Mouse (Mus musculus) ZHBTc4 (cell line): Measurements from ENCODE around the gene Camkk2.

Experiments used
- DNase-seq: peaks from one replicate; pipeline ENCODE4 v3.0.0-alpha.2; 2011; ENCODE audit warnings: low read depth, low spot score

Camkk2 gene

GRCm38 (mm10) chr5:122736761-122737160 lies 42.4 kb downstream of the Camkk2 start:
- no peak for DNase-seq

DNA sequence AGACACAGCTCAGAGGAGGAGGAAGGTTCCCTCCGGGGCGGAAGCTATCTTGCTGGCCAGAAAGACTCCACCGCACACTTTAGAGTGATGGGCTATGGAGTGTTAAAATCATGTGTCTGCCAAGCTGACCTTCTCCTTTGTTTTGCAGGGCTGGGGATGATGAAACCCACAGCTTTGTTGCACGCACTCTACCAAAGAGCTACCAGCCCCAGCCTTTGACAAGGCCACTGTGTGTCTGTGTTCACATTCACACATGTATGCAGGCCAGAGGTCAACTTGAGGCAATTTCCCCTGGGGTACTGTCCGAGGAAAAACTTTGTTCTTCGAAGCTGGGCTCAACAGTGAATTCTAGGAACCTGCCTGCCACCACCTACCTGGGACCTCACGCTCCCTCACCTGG lies 43.4 kb downstream of the Camkk2 start:
- DNase-seq: no peak

GRCm38 (mm10) chr5:122733881-122734280 lies 45.3 kb downstream of the Camkk2 start:
- DNase-seq: no peak

- no peak for DNase-seq
Measured at GRCm38 (mm10) chr5:122731991-122732673, 47.1 kb downstream of the Camkk2 start.

- peak; percentile 83 for DNase-seq
Measured at GRCm38 (mm10) chr5:122731321-122731720, 47.9 kb downstream of the Camkk2 start.

DNA sequence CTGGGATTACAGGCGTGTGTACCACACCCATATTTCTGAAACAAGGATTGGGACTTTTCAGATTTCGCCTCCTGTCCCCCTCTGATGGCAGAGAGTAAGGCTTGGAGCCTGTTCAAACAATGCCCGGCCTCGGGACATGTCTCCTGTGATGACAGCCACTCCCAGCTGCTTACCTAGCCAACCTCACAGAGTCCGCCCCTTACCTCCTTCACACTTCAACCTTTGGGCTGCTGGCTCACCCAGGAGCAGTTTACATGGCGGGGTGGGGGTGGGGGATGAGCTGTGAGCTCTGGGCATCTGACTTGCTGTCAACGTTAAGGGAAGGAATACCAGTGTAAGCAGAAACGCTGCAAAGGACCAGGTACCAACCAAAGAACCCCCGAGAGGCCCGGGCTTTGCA lies 48.4 kb downstream of the Camkk2 start:
- no peak for DNase-seq

DNA sequence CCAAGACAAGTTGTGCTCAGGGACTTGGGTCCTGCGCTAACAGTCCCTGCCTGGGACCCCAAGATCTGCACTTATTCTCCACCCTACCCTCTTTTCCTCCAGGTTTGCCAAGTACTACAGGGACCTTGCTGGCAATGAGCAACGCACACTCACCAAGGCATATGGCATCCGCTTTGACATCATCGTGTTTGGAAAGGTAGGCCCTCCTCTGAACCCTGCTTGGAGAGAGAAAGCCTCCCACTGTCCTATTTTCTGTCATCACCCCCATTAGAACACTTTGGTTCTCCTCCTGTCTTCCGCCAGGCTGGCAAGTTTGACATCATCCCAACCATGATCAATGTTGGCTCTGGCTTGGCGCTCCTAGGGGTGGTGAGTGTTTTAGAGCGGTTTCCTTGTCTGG lies 52.1 kb downstream of the Camkk2 start:
- DNase-seq: no peak

DNA sequence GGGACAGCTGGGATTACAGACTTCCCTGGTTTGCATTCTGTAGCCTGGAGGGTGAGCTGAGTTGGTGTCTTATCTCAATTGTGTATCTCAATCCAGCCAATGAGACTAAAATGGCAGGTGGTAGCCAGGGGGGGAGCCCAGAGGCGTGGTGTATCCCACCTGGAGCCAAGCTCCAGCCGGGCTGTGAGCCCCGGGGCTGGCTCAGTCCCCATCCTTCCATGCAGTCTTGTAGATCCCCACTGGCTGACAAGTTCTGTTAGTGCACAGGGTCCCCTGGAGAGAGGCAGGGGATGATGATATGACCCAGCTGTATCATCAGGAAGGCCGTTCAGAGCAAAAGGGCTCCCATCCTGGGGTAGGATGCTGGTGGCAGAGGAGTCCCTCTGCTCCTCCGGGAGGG lies 52.6 kb downstream of the Camkk2 start:
- DNase-seq: no peak

DNA sequence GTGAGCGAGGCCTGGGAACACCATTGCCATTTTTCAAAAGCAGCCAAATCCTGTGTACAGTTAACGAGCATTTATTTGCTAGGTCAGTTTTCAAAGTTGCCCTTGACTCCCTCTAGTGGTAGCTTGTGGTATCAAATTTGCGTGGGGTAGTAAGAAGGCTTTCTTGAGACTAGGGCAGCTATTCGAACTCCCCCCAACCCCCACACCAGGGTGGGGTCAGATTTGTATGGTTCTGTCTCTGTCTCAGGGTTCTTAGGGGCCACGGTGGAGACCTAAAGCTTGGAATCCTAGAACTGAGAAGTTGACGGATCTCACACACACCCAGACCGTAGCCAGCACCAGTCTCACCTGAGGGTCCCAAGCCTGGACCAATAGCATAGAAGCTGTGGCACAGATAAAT lies 53.1 kb downstream of the Camkk2 start:
- DNase-seq: peak; percentile 87

- DNase-seq: no peak
Measured at GRCm38 (mm10) chr5:122725453-122725852, 53.8 kb downstream of the Camkk2 start.

DNA sequence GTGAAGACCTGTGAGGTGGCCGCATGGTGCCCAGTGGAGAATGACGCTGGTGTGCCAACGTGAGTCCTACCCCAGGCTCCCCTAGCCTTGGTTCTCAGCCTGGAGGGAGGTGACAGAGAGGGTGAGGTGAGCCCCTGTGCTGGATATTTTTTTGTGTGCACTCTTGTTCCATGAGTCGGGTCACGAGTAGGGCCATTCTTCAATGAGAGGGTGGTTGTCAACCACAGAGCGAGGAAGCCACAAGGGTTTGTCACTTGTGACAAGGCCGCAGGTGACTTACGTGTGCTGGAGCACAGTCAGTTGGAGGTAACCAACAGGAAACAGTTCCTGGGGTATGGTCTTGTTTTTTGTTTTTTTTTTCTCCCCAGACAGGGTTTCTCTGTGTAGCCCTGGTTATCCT lies 60.0 kb downstream of the Camkk2 start:
- no peak for DNase-seq

GRCm38 (mm10) chr5:122718400-122718799 lies 60.8 kb downstream of the Camkk2 start:
- no peak for DNase-seq

- DNase-seq: peak; percentile 58
Measured at GRCm38 (mm10) chr5:122716793-122717192, 62.4 kb downstream of the Camkk2 start.

DNA sequence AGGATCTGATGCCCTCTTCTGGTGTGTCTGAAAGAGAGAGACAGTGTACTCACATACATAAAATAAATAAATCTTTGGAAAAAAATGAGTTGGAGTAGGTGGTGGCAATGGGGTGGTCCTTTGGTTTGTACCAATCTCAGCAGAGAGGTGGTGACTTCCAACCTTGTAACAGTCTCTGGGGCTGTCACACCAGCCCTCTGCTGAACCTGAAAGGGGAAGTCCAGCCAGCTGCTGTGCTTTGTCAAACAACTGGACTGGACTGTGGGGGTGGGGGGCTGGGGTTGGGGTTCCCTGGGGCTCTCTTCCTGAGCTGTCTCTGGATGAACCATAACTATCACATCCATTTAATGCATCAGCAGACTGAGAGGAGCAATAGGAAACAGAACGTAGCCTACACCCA lies 63.5 kb downstream of the Camkk2 start:
- no peak for DNase-seq

- DNase-seq: peak; percentile 45
Measured at GRCm38 (mm10) chr5:122708819-122709218, 70.4 kb downstream of the Camkk2 start.

DNA sequence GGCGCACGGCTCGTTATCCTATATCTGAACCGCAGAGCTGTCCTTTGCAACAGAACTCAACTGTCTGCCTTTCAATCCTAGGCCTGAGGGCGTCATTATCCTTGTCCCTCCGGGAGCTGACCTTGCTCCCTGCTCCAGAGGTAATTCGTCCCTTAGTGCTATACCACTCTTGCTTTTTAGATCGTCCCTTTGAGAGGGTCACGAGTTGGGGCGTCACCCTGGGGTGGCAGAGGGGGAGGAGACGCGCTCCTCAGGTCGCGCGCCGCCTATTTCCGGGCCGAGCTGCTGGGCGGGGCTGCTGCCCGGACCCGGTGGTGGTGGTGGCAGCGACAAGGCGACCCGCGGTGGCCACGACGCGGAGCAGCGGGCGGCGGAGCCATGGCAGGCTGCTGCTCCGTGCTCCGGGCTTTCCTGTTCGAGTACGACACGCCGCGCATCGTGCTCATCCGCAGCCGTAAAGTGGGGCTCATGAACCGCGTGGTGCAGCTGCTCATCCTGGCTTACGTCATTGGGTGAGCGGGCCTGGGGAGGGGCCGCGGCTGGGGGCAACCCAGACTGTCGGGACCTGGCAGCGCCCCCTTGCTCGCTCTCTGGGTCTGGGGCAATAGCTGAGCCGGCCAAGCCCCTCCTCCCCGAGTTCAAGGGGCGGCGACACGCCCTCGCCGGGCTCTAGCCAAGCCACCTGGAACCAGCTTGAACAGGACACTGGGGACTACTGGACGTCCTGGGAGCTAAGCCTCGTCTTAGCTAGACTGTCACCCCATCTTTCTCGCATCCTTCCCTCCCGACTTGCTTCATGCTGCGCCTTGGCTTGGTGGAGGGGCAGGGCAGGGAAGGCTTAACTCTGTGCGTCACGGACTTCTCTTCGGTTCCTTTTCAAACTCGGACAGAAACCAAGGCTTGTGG lies 71.7 kb downstream of the Camkk2 start, which contains the start of gene P2rx4:
Gene P2rx4 (plus strand): TSS at position 269 of the 906 bp plus-strand sequence.
- DNase-seq: peak; percentile 89

DNA sequence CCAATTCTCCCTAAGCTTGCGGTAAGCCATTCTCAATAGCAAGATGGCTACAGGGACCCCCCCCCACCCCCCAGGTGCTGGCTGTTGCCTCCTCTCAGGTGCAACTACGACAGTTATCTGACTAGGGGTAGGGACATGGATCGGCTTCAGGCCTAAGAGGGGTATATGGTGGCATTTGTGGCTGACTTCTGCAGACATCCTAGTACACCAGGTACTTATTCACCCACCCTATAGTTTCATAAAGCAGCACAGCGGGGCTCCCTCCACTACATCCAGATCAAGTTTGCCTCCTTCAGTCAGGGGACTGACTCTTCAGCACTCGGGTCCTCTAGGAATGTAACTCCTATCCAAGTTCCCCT lies 72.3 kb downstream of the Camkk2 start:
- DNase-seq: no peak

DNA sequence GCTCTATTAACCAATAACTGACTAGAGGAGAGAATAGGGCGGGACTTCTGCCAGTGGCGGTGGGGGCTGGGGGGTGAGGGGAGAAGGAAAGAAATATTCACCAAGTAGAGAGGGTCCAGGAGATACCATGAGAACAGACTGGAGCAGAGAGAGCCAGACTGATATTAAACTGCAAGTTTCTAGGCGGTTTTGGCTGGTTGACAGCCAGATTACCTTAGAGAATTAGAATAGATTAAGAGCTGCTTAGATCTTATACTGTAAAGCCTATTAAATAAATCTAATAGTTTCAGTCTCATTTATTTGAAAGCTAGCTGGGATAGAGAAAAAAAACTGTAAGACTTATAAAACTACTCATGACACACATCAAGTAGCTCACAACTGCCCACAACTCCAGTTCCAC lies 74.0 kb downstream of the Camkk2 start:
- DNase-seq: no peak

GRCm38 (mm10) chr5:122704571-122704970 lies 74.6 kb downstream of the Camkk2 start:
- DNase-seq: no peak

GRCm38 (mm10) chr5:122703574-122703973 lies 75.6 kb downstream of the Camkk2 start:
- no peak for DNase-seq

DNA sequence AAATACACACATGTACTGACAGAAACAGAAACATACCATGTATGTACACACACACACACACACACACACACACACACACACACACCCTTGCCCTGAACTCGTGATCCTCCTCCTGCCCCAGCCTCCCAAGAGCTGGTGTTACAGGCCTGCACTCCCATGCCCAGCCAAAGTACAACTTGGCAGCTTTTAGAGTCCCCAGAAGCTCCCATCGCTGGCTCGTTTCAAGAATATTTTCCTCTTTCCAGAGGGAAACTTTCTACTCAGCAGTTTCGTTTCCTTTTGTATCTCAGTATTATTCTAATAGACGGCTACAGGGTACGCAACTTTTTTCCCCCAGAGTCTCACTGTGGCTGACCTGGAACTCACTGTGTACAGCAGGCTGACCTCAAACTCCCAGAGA lies 77.1 kb downstream of the Camkk2 start:
- no peak for DNase-seq

DNA sequence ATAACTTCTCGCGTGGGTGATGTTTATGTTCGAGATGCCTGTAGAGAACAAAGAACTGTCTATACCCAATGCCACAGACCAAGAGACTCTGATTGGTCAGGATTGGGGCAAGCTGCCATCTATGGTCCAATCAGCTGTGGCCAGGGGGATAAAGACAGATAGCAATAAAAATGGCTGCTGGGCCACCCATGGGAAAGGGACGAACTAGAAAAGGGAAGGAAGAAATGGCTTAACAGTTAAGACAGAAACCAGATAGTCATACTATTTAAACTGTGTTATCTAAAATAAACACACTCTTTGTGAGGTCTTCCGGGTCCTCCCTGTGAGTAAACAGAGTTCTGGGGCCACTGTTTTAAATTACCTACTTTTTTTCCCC lies 78.4 kb downstream of the Camkk2 start:
- DNase-seq: no peak
